Mouse (Mus musculus) lung, embryonic 14.5 days (tissue): Measurements from ENCODE around the gene Vpreb1. TPM values are rescaled to one million over a fixed set of nuclear protein-coding genes. Genes with fewer than 3 reads are reported as not detected.
A peak's percentile ranks its signal among the peaks of the same experiment; 100 is the strongest.

Source experiments
- ATAC-seq: fragments of 200-750 bp; cut with Nextera tagmentation; 2 replicates; pipeline ENCODE4 v1.8.0; 2017; ENCODE audit warnings: mild to moderate bottlenecking, moderate TSS enrichment, moderate library complexity; ENCODE audit not compliant: insufficient read depth
- DNase-seq: peaks from one replicate; pipeline ENCODE4 v3.0.0-alpha.2; 2015
- H3K27ac ChIP-seq: fragments of 300-500 bp; sonication (generic); 2 replicates; pipeline ENCODE4 v1.5.1; 2014; ENCODE audit warnings: low read depth, mild to moderate bottlenecking, moderate library complexity
- H3K27me3 ChIP-seq: fragments of 300-500 bp; sonication (generic); 2 replicates; pipeline ENCODE4 v1.6.1; 2014; ENCODE audit warnings: low read length, control low read depth; ENCODE audit not compliant: insufficient read depth
- H3K36me3 ChIP-seq: fragments of 300-500 bp; sonication (generic); 2 replicates; pipeline ENCODE4 v1.6.1; 2014; ENCODE audit warnings: control low read depth; ENCODE audit not compliant: insufficient read depth
- H3K4me1 ChIP-seq: fragments of 300-500 bp; sonication (generic); 2 replicates; pipeline ENCODE4 v1.6.1; 2014; ENCODE audit warnings: antibody characterized with exemption, control low read depth; ENCODE audit not compliant: insufficient read depth
- H3K4me2 ChIP-seq: fragments of 300-500 bp; sonication (generic); 2 replicates; pipeline ENCODE4 v1.6.1; 2014; ENCODE audit warnings: mild to moderate bottlenecking
- H3K4me3 ChIP-seq: fragments of 300-500 bp; sonication (generic); 2 replicates; pipeline ENCODE4 v1.5.1; 2014; ENCODE audit warnings: low read depth, low read length
- H3K9ac ChIP-seq: fragments of 300-500 bp; sonication (generic); 2 replicates; pipeline ENCODE4 v1.6.1; 2014
- H3K9me3 ChIP-seq: fragments of 300-500 bp; sonication (generic); 2 replicates; pipeline ENCODE4 v1.6.1; 2016; ENCODE audit warnings: low read depth, low read length, control low read depth
- CTCF ChIP-seq: IDR thresholded peaks from 2 replicates; pipeline ENCODE4 v1.5.1; 2016; ENCODE audit warnings: antibody characterized with exemption, low read depth
- WGBS: fragments of 180-500 bp; shearing (Covaris S2); extraction: QIAGEN DNeasy Blood & Tissue Kit; methylation state at CpG from one replicate; pipeline ENCODE4 v1.1.7; 2014; 5-methylcytosine and 5-hydroxymethylcytosine counted together
- polyA plus RNA-seq: library from polyadenylated mRNA; unstranded; fragments of >200 nt; fragmentation: Nextera tagmentation; extraction: Ambion mirVana; gene quantifications from 2 replicates; pipeline ENCODE4 v1.2.1, GENCODE M21; 2014

The Vpreb1 gene
- polyA plus RNA-seq, 1 experiment from 2014 or later = 1.9 TPM

GRCm38 (mm10) chr16:16855541-16855940 is 15.1 kb downstream of the Vpreb1 start:
- no peak overlapping the region for H3K27ac ChIP-seq
- no peaks in the 10 kb centered on the region for H3K4me1 ChIP-seq
- DNase-seq (no peak), ATAC-seq (no peak)
- H3K36me3 ChIP-seq = no peaks in the 10 kb centered on the region
- H3K4me2 ChIP-seq = no peak overlapping the region
- H3K4me3 ChIP-seq = no peak overlapping the region
- H3K9ac ChIP-seq = no peak overlapping the region
- 90% methylated on average over 1 of the region's 1 CpGs for WGBS
- H3K9me3 ChIP-seq = no peaks in the 10 kb centered on the region
- no peak for TF ChIP-seq CTCF
- H3K27me3 ChIP-seq = no peaks in the 10 kb centered on the region

GRCm38 (mm10) chr16:16854836-16855235 is 15.8 kb downstream of the Vpreb1 start:
- Histone ChIP-seq H3K4me2 (no peak overlapping the region), H3K9ac (no peak overlapping the region), H3K27me3 (no peaks in the 10 kb centered on the region), H3K4me1 (no peaks in the 10 kb centered on the region), H3K9me3 (no peaks in the 10 kb centered on the region), H3K27ac (no peak overlapping the region), H3K36me3 (no peaks in the 10 kb centered on the region), H3K4me3 (no peak overlapping the region)
- 27% methylated on average over 6 of the region's 6 CpGs for WGBS
- TF ChIP-seq CTCF = peak; percentile 65
- DNase-seq (peak; percentile 74), ATAC-seq (no peak)

- TF ChIP-seq CTCF = no peak
- Histone ChIP-seq H3K36me3 (no peaks in the 10 kb centered on the region), H3K4me3 (no peak overlapping the region), H3K4me2 (no peak overlapping the region), H3K4me1 (no peaks in the 10 kb centered on the region), H3K9ac (no peak overlapping the region), H3K9me3 (no peaks in the 10 kb centered on the region), H3K27ac (no peak overlapping the region), H3K27me3 (no peaks in the 10 kb centered on the region)
- DNase-seq = no peak
- WGBS = 81% methylated on average over 3 of the region's 3 CpGs
- no peak for ATAC-seq
These were observed 18.2 kb downstream of the Vpreb1 start for GRCm38 (mm10) chr16:16852411-16852810.

GRCm38 (mm10) chr16:16849196-16849595 is 21.4 kb downstream of the Vpreb1 start:
- no peak for ATAC-seq
- Histone ChIP-seq H3K36me3 (no peaks in the 10 kb centered on the region), H3K4me1 (no peaks in the 10 kb centered on the region), H3K9ac (no peak overlapping the region), H3K27ac (no peak overlapping the region), H3K27me3 (no peaks in the 10 kb centered on the region), H3K4me3 (no peak overlapping the region), H3K9me3 (no peaks in the 10 kb centered on the region), H3K4me2 (no peak overlapping the region)
- DNase-seq = no peak
- TF ChIP-seq CTCF = no peak

GRCm38 (mm10) chr16:16829671-16830070 is 41.0 kb downstream of the Vpreb1 start:
- H3K9me3 ChIP-seq = no peaks in the 10 kb centered on the region
- no peak for TF ChIP-seq CTCF
- ATAC-seq (no peak), DNase-seq (no peak)
- no peaks in the 10 kb centered on the region for H3K27me3 ChIP-seq
- H3K9ac ChIP-seq = no peak overlapping the region
- H3K4me3 ChIP-seq = no peak overlapping the region
- H3K4me1 ChIP-seq = no peaks in the 10 kb centered on the region
- H3K36me3 ChIP-seq = no peaks in the 10 kb centered on the region
- WGBS = 84% methylated on average over 3 of the region's 3 CpGs
- peak overlapping the region; percentile 72 for H3K4me2 ChIP-seq
- no peak overlapping the region for H3K27ac ChIP-seq

GRCm38 (mm10) chr16:16828757-16829615 is 41.7 kb downstream of the Vpreb1 start, which contains the start of gene Spag6l:
TSS of gene Spag6l (minus strand) at chr16:16829456.
- H3K9me3 ChIP-seq = no peaks in the 10 kb centered on the region
- H3K4me1 ChIP-seq = no peaks in the 10 kb centered on the region
- H3K27ac ChIP-seq = no peak within 1 kb of the TSS
- H3K9ac ChIP-seq = peak within 1 kb of the TSS; percentile 16; the same call in 1 of the 2 replicates
- H3K27me3 ChIP-seq = no peaks in the 10 kb centered on the region
- peak; percentile 83 for ATAC-seq
- H3K4me2 ChIP-seq = peak within 1 kb of the TSS; percentile 72
- 10% methylated on average over 33 of the region's 33 CpGs for WGBS
- H3K36me3 ChIP-seq = no peaks in the 10 kb centered on the region
- DNase-seq = peak; percentile 64
- peak within 1 kb of the TSS; percentile 34 for H3K4me3 ChIP-seq
- peak; percentile 46 for TF ChIP-seq CTCF

- TF ChIP-seq CTCF = no peak
These were observed 44.4 kb downstream of the Vpreb1 start for GRCm38 (mm10) chr16:16826223-16826622.

More at GRCm38 (mm10) chr16:16826223-16826622, 44.4 kb downstream of the Vpreb1 start:
- Histone ChIP-seq H3K27me3 (no peaks in the 10 kb centered on the region), H3K4me3 (no peak overlapping the region), H3K36me3 (no peaks in the 10 kb centered on the region), H3K4me1 (no peaks in the 10 kb centered on the region), H3K9ac (no peak overlapping the region), H3K27ac (no peak overlapping the region), H3K4me2 (no peak overlapping the region), H3K9me3 (no peaks in the 10 kb centered on the region)
- WGBS = 96% methylated on average over 2 of the region's 2 CpGs
- DNase-seq (no peak), ATAC-seq (no peak)
